Mouse (Mus musculus): ENCODE measurements around the gene Rnf183.
"Not testable (repeated sequence)": the region's sequence is repeated elsewhere in the genome, so short reads cannot be mapped to it uniquely, and the experiment has no call there.

The Rnf183 gene

DNA sequence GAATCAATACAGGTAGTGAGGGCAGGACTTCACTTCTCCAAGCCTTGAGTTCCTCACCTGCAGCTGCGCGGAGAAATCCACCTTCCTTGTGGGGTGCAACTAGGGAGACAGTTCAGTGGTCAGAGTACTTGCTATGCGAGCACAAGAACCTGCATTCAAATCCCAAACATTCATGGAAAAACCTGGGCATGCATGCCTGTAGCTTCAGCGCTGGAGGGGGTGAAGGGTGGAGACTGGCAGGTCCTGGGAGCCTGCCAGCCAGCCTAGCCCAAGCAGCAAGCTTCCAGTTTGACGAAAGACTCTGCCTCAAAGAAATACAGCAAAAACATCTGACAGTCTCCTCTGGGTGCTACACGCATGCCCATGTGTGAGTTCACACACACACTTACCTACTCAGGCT, at the start of gene Rnf183:
Gene Rnf183 (minus strand): TSS at position 172 of the 400 bp plus-strand sequence.
- no peak for DNase-seq (ENCODE audit: low read depth, low spot score)

- DNase-seq (ENCODE audit: low read depth, low spot score): no peak
These were observed 45.9 kb upstream of the Rnf183 start for GRCm38 (mm10) chr4:62480709-62481605.

GRCm38 (mm10) chr4:62479937-62480708, 45.1 kb upstream of the Rnf183 start, which contains the start of gene Bspry:
TSS of gene Bspry (plus strand) at chr4:62480053.
- DNase-seq (ENCODE audit: low read depth, low spot score): no peak

GRCm38 (mm10) chr4:62479593-62479936, 44.5 kb upstream of the Rnf183 start:
- DNase-seq (ENCODE audit: low read depth, low spot score): not testable (repeated sequence)

GRCm38 (mm10) chr4:62477542-62478244, 42.6 kb upstream of the Rnf183 start:
- no peak for DNase-seq (ENCODE audit: low read depth, low spot score)

- no peak for DNase-seq (ENCODE audit: low read depth, low spot score)
These were observed 40.7 kb upstream of the Rnf183 start for GRCm38 (mm10) chr4:62475793-62476192.

DNA sequence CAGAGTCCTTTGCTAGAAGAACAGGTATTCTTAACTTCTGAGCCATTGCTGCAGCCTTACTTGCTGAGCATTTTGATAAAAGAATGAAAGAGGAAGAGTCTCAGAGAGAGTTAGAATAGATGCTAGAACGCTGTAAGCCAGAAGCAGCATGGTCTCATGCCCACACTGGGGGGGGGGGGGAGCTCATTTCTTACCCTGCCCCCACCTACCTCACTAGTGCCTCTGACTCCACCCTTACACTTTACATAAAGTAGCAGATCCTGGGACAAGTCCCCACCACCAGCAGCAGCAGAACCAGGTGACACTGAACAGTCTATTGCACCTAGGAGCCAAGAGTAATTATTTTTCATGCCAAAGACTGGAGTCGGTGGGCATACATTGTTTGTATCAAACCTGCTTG, 40.1 kb upstream of the Rnf183 start:
- DNase-seq (ENCODE audit: low read depth, low spot score): no peak

DNA sequence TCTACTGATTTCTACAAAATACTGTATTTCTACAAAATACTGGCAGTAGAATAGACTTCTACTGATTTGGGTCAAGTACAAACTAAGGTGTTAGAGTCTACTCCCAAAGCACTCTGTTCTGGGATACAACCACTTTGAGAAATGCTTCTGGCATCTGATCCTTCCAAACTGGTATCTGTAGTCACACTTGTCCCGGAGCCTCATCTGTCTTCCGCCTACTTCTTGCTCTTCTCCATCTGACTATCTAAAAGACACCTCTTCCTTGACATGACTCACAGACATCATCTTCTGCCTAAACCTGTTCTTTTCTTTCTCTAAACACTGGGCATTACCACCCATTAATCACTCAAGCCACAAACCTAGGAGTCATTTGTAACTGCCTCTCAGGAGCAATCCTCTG, 37.0 kb upstream of the Rnf183 start:
- no peak for DNase-seq (ENCODE audit: low read depth, low spot score)

DNA sequence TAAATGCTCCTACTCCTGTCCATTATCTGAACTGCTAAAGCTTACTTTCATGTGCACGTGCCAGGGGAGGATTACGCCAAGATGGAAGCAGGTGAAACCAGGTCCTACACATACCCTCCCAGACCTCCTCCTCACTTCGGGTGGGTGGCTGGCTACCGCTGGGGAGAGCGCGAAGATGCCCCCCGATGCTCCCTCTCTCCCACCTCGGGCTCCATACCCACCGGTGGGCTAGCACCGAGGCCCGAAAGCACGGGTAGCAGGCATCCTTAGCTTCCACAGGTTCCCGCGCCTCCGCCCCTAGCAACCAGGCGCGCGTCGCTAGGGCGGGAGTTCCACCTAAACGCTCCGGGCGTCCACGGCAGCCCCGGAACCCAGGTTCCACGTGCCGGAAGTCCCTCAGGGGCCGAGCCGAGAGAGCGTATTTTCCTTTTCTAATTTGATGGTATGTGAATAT, 35.6 kb upstream of the Rnf183 start, which contains the start of gene Wdr31:
Gene Wdr31 (minus strand): TSS at position 299 of the 454 bp plus-strand sequence.
- peak; percentile 40 for DNase-seq (ENCODE audit: low read depth, low spot score)

GRCm38 (mm10) chr4:62468158-62468557, 33.1 kb upstream of the Rnf183 start:
- no peak for DNase-seq (ENCODE audit: low read depth, low spot score)

GRCm38 (mm10) chr4:62463124-62463523, 28.1 kb upstream of the Rnf183 start:
- DNase-seq (ENCODE audit: low read depth, low spot score): no peak

DNA sequence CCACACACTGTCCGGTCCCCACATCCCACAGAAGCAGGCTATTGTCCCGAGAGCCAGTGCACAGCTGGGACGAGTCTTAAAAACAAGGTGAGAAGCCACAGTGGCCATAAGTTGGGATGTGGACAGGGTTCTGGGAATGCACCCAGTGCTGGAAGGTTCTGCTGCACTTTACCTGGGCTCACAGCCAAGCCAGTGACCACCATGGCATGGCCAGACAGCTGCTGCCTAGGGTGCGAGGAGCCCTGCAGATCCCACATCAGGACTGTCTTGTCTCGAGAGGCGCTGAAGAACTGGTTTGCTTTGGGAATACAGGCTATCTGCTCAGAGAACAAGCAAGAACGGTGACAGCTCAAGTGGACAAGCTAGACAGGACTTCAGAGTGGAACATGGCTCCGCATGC, 25.3 kb upstream of the Rnf183 start:
- no peak for DNase-seq (ENCODE audit: low read depth, low spot score)

DNA sequence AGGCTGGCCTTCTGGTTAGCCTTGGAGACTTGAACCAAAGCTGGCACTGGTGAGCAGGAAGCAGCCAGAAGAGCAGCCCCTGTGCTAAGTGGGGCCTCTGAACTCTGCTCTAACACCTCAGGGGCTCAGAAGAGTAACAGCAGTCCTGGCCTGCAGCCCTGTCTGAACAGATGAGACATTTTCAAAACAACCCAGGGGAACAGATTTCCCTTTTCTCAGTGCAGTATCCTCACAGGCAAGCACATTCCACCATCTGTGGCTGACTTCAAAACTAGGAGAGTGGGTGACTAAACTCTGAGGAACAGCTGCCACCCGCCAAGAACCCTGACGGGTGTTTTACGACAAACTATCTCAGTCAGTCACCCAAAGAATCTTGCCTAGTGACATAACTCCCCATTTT, 24.0 kb upstream of the Rnf183 start:
- no peak for DNase-seq (ENCODE audit: low read depth, low spot score)

- DNase-seq (ENCODE audit: low read depth, low spot score): no peak
These were observed 19.9 kb upstream of the Rnf183 start for GRCm38 (mm10) chr4:62454995-62455394.

DNA sequence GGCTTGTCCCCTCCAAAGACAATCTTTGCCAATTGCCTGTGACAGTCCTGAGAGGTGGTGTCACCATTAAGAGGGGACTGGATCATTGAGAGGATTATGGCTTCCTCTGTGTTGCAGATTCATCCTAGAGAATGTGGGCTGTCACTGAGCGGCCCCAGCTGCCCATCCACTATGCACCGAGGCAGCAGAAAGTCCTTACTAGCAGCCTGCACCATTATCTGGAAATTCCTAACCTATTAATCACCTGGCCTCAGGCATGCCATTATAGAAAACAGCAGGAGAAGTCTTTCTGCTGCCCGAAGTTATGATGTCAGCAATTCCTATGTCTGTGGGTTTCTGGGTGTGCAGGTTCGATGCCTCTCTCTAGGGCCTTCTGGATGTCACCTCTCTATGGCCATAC, 5.9 kb upstream of the Rnf183 start:
- no peak for DNase-seq (ENCODE audit: low read depth, low spot score)

DNA sequence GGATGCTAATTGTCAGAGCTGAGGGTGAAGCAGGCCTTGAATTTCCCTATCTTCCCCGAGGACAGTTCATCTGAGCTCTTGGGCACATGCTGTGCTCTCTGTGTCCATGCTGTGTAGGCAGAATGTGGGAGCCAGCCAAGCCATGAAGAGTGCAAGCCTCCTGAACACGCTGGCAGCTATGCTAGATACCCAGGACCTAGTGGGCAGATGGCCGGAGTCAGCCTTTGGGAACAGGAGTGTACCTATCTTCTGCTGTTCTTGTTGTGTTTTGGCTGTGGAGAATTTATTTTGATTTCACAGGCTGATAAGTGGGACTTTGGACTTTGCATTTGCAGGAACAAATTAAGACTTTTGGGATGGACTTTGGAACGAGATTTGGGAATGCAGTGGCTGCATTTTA, 5.5 kb upstream of the Rnf183 start:
- DNase-seq (ENCODE audit: low read depth, low spot score): no peak

- DNase-seq (ENCODE audit: low read depth, low spot score): no peak
These were observed 4.7 kb upstream of the Rnf183 start for GRCm38 (mm10) chr4:62439793-62440192.

DNA sequence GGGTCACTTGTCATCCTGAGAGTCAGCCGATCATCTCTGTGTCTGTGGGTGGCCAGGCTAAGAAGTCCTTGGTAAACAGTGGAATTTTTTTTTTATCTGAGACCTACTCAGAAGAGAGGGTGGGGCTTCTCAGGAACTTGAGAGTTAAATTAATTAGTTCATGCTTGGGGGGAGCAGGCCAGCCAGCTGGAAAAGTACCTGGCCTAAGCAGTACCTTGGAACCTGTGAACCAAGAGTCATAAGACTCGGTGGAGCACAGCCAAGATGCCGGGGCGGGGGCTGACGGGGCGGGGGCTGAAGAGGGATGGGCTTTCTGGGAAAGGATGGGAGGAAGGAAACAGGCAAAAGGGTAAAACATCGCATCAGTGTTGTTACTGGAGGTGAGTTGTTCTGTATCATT, 2.8 kb upstream of the Rnf183 start:
- no peak for DNase-seq (ENCODE audit: low read depth, low spot score)

DNA sequence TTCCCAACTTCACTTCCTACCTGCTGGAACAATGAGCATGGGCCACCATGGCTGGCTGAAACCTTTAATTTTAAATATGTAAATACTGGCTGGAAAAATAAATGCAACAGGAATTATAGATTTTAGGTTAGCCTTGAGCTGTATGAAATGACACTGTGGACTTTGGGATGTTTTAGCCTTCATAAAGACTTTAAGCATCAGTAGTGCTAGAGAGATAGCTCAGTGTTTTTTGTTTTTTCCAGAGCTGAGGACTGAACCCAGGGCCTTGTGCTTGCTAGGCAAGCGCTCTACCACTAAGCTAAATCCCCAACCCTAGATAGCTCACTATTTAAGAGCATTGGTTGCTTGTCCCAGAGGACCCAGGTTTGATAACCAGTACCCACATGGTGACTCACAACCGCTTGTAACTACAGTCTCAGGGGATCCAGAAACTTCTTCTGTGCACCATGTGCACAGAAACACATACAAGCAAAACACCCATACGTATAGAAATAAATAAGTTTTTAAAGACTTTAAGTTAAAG, 2.3 kb upstream of the Rnf183 start:
- no peak for DNase-seq (ENCODE audit: low read depth, low spot score)

DNA sequence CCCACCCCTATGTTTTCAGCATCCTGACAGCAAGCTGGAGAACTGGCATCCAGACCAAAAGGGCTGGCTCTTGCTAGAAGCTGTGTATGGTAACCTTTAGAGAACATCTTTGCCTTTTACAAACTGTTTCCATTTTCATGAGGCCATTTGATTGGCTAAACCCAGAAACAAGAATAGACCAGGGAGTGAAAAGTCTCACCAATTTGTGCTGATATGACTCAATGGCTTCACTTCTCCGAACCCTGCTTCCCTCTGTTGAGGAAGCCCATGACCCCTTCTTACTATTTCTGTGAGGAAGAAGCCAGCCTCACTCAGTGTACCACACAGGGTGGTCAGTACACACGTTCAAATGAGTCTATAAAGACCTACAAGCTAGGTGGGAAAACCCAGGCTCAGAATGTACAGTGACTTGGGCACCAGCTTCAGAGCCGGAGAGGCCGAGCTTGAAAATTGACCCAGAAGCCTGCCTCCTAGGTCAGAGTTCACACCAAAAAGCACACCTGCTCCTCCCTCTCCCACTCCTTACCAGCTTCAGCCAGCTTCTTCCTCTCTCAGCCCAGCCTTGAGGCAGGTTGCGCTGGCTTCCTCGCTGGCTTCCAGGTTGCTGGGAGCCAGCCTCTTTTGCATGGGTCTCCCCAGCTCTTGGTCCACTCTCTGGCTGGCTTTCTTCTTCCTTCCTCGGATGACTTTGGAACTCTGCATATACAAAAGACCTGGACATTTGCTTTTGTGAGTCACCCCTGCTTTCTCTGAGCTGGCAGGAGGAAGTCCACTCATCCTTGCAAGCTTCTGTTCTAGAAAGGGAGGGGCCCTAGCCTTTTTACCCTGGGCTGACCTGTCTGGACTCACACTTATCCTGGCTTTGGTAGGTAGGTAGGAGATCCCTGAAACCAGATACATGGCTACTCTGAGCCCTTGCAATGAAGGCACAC, 847 bp downstream of the Rnf183 start:
- DNase-seq (ENCODE audit: low read depth, low spot score): no peak

- no peak for DNase-seq (ENCODE audit: low read depth, low spot score)
These were observed 3.5 kb downstream of the Rnf183 start for GRCm38 (mm10) chr4:62431522-62431921.

All from skeletal muscle tissue, adult 2 months (tissue).